Mouse (Mus musculus): Measurements from ENCODE around the gene Zdhhc22.

DNA sequence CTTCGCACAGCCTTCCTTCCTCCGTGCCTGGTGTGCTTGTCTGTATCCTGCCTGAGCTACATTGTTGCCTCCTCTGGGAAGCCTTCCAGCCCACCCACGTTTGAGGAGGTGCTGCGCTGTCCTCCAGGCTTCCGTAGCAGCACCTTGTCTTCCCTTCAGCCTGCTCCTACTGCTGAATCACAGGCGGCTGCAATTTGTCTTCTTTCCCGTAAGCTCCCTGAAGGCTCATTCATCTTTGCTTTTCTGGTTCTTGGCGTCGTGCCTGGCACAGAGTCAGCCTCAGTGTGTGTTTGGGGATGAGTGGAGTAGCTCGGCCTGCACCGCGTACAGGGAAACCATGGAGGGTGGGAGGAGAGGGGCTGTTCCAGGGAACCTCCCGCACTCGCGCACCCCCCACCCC, 12.4 kb downstream of the Zdhhc22 start:
- TF ChIP-seq POLR2A (IDR thresholded peaks at IDR 0.05; ENCODE audit: insufficient read depth, low read depth, low read length) (no peak), CTCF (IDR thresholded peaks at IDR 0.05) (no peak), EP300 (IDR thresholded peaks at IDR 0.05; ENCODE audit: insufficient read depth, low read depth, low read length) (no peak)
